Mouse (Mus musculus) megakaryocyte, embryonic 14.5 days (primary cell): ENCODE measurements around the gene Pkn1.

Experiments
- FLI1 ChIP-seq: IDR thresholded peaks from 2 replicates; pipeline ENCODE4 v1.6.1; 2012; ENCODE audit warnings: low read length, inconsistent platforms, mixed read lengths
- GATA1 ChIP-seq: IDR thresholded peaks from 3 replicates; pipeline ENCODE4 v1.6.1; 2012; ENCODE audit warnings: mixed read lengths, low read length, inconsistent platforms, borderline replicate concordance

DNA sequence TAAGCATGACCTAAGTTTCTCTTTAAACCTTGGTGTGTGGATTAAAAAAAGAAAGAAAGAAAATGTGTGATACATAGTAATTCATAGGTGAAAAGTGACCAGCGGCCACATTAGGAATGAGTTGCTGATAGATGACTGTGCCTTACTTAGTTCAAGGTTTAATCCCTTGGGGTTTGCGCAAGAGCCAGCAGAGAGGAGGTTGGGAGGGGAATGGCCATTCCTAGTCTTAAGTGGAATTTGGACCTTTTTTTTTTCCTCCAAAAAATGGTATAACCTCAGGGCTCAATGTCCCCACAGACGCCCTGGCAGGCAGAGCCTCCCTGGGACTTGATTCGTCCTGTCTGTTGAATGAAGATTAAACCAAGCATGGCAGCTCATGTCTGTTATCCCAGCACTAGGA, 45.1 kb upstream of the Pkn1 start:
- no peak for TF ChIP-seq GATA1
- TF ChIP-seq FLI1: no peak
